Mouse (Mus musculus) cerebellum, postnatal 36 days (tissue): Measurements from ENCODE around the gene Flt1.

Source experiments
- DNase-seq, 2 experiments: peaks; one replicate each; pipeline ENCODE4 v3.0.0; 2021 to 2022; ENCODE audit warnings: mixed read lengths in 2 of 2

Flt1 gene

DNA sequence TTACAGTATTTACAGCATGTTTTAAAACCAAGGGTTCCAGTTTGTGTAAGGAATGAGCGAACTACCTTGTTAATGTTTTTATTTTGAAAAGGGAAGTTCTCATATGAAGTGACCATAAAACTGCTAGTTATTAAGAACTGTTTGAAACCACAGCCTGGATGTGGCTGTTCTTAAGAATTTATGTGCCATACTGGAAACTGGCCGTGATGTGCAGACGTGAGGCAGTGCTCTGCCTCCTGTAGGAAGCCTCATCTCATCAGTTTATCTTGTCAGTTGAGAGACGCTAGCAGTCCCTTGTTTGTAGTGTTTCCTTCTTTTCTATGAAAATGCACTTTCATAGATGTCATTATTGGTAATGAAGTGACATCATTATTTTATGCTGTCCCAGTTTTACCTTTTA, 186.0 kb downstream of the Flt1 start:
- DNase-seq: no peak

DNA sequence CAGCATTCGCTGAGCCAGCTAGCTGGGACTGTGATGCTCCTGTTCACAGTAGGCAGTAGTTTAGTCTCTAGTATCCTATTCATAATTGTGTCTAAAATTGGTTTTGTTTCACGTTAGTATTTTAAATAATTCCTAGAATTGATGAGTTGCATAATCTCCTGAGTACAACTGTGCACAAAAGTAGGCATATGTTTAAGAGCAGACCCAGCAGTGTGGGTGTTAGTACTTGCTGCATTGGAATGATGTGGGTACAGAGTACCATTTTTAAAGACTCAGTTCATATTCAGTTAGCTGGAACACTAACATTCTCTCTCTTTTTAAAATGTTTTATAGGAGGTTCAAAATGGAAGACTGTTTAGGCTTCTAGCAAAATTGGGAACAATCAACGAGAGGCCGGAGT, 186.4 kb downstream of the Flt1 start:
- no peak for DNase-seq

DNA sequence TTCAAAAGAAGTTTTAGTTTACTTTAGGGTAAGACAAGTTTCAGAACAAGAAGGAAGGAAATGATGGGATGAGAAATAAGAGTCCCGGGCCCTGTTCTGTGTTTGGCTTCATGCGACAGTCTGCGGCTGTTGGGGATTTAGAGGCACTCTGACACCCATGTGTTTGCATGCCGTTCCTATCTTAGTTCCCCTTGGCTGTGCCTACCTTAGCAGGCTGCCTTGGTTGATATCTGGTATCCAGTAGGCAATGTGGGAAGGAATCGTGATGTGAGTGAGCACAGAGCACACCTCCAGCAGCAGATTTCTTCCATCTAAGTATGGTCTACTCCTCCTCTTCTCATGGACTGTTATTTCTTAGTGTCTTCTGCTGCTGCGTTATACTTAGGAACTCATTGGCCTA, 193.8 kb downstream of the Flt1 start:
- DNase-seq: no peak

DNA sequence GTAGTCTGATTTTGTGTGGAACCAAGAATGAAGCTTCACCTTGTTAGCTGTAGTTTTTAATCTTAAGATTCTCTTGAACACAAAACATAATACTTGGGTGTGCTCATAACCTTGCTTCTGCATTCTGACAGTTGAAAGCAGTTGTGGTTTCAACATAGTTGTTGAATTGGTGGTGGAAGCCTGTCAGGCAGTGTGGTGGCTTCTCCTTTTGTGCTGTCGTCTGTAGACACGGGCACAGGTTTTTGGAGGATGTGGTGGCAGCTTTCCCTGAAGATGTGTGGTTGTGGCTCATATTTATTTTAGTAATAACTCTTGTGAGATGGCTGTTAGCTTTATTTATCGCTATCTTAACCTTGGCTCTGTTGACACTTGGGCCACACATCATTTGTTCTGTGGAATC, 198.0 kb downstream of the Flt1 start:
- no peak for DNase-seq

DNA sequence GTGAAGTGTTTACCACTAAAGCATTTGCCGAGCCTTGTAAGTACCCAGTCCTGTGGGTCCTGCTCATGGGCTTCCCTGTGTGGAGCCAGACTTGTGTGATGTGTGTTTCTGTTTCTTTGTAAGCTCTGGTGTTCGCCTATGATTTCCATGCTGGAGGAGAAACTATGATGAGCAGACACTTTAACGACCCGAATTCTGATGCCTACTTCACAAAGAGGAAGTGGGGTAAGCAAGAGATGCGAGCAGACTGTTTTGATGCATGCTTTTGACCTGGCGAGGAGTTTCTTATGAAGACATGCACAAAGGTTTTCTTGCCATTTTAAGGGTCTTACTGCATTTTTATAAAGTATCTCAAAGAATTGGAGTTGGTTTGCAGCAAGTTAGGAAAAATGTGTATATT, 198.8 kb downstream of the Flt1 start:
- DNase-seq: no peak
